Comparison of ENCODE assay signal across 8 mouse cellular contexts in the genomic region with DNA sequence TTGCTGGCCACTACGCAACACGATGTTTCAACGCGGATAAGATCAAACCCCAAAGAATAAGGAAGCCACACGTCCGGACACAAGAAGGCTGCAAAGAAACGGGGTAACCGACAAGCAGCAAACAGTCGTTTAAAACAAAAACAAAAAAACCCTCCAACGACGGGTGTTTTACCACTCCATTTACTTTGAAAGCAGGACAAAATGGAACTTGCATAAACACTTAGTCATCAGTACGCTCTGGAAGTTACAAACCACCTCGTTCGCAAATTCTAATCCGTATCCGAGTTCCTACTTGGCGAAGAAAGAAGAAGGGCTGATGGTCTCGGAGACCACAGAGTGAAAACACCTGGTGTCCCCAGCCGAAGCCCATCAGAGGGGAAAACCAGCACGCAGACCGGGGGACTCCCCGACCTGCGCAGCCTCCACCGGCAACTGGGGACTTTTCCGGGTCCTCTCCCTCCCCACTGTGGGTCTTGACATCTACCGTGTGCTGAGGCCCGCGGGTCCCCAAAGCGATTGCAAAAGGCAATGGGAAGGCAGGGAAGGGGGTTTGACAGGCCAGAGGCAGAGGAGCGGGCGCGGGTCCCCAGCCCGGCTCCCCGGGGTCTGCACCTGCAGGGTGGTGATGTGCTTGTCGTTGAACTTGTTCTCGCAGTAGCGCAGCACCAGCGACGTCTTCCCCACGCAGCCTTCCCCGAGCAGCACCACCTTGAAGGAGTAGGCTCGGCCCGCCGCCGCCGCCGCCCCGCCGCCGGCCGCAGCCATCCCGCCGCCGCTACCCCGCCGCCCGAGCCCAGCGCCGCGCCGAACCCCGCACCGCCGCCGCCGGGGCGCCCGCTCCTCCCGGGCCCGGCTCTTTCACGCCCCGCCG. TPM values are rescaled to one million over a fixed set of nuclear protein-coding genes. Genes with fewer than 3 reads are reported as not detected.
DNase-seq lines count a peak whose midpoint lies in the region; ATAC-seq and TF ChIP-seq lines count a peak whose summit lies in the region.

No protein-coding gene starts in this region.

- DNase-seq in gastrocnemius, adult 18-20 months (ENCODE audit: low spot score): peak; percentile 23
- DNase-seq in gastrocnemius, postnatal 10 days: no peak
- peak; percentile 32 for DNase-seq in MEL-GATA-1-ER (ENCODE audit: extremely low read depth, low read depth)
- peak; percentile 57 for DNase-seq in embryonic facial prominence, embryonic 10.5 days (ENCODE audit: low spot score)
- DNase-seq in heart, postnatal 0 days (ENCODE audit: low spot score): peak; percentile 31
- peak; percentile 57 for DNase-seq in limb, embryonic 11.5 days (ENCODE audit: low spot score)
- no peak for DNase-seq in midbrain, embryonic 10.5 days (ENCODE audit: low spot score)

- H3K4me3 ChIP-seq in embryonic facial prominence, embryonic 10.5 days: peak overlapping the region; percentile 92
- H3K4me3 ChIP-seq in heart, postnatal 0 days (ENCODE audit: low read depth, low read length): peak overlapping the region; percentile 90
- peak overlapping the region; percentile 79 for H3K4me3 ChIP-seq in limb, embryonic 11.5 days (ENCODE audit: low read depth, low read length)
- peak overlapping the region; percentile 94 for H3K4me3 ChIP-seq in midbrain, embryonic 10.5 days
- H3K4me3 ChIP-seq in stomach, embryonic 16.5 days (replicated peaks; ENCODE audit: low read length): peak overlapping the region; percentile 82

- no peaks in the 10 kb centered on the region for H3K27me3 ChIP-seq in embryonic facial prominence, embryonic 10.5 days (replicated peaks; ENCODE audit: low read depth, poor library complexity, severe bottlenecking)
- no peaks in the 10 kb centered on the region for H3K27me3 ChIP-seq in heart, postnatal 0 days (ENCODE audit: control insufficient read depth, insufficient read depth, low read length)
- no peaks in the 10 kb centered on the region for H3K27me3 ChIP-seq in limb, embryonic 11.5 days (ENCODE audit: control insufficient read depth, insufficient read depth, low read length)
- H3K27me3 ChIP-seq in midbrain, embryonic 10.5 days (ENCODE audit: low read depth, poor library complexity, severe bottlenecking): no peaks in the 10 kb centered on the region
- H3K27me3 ChIP-seq in stomach, embryonic 16.5 days (ENCODE audit: control insufficient read depth, insufficient read depth, low read length): no peaks in the 10 kb centered on the region

- ATAC-seq in heart, postnatal 0 days (ENCODE audit: insufficient read depth, low read depth): peak; percentile 28
- ATAC-seq in limb, embryonic 11.5 days (ENCODE audit: insufficient number of reproducible peaks, low FRiP score, low TSS enrichment, low read depth): peak; percentile 45
- ATAC-seq in stomach, embryonic 16.5 days (ENCODE audit: insufficient read depth, low FRiP score): peak; percentile 69

- H3K4me1 ChIP-seq in embryonic facial prominence, embryonic 10.5 days: peaks cover 33% of the 10 kb centered on the region
- H3K4me1 ChIP-seq in heart, postnatal 0 days (ENCODE audit: control insufficient read depth, insufficient read depth): peaks cover 37% of the 10 kb centered on the region
- H3K4me1 ChIP-seq in limb, embryonic 11.5 days (ENCODE audit: control insufficient read depth, insufficient read depth, low read length): no peaks in the 10 kb centered on the region
- H3K4me1 ChIP-seq in midbrain, embryonic 10.5 days: peaks cover 37% of the 10 kb centered on the region
- peaks cover 20% of the 10 kb centered on the region for H3K4me1 ChIP-seq in stomach, embryonic 16.5 days (ENCODE audit: control insufficient read depth, insufficient read depth, low read length)

- TF ChIP-seq CTCF in heart, postnatal 0 days (IDR thresholded peaks at IDR 0.05; ENCODE audit: low read depth): no peak

- H3K9me3 ChIP-seq in embryonic facial prominence, embryonic 10.5 days: no peaks in the 10 kb centered on the region
- H3K9me3 ChIP-seq in heart, postnatal 0 days (replicated peaks; ENCODE audit: control insufficient read depth, low read length): no peaks in the 10 kb centered on the region
- H3K9me3 ChIP-seq in limb, embryonic 11.5 days (ENCODE audit: control insufficient read depth, low read length): no peaks in the 10 kb centered on the region
- H3K9me3 ChIP-seq in midbrain, embryonic 10.5 days (replicated peaks): no peaks in the 10 kb centered on the region
- H3K9me3 ChIP-seq in stomach, embryonic 16.5 days (replicated peaks; ENCODE audit: control insufficient read depth, low read length): no peaks in the 10 kb centered on the region

- WGBS in embryonic facial prominence, embryonic 10.5 days: 2% methylated on average over 73 of the region's 73 CpGs
- under 1% methylated on average over 55 of the region's 73 CpGs for WGBS in heart, postnatal 0 days
- whole genome bisulfite sequencing in limb, embryonic 11.5 days: 3% methylated on average over 39 of the region's 73 CpGs
- WGBS in midbrain, embryonic 10.5 days: 2% methylated on average over 71 of the region's 73 CpGs
- WGBS in stomach, embryonic 16.5 days: under 1% methylated on average over 58 of the region's 73 CpGs

- peak overlapping the region; percentile 95 for H3K27ac ChIP-seq in embryonic facial prominence, embryonic 10.5 days (replicated peaks)
- peak overlapping the region; percentile 98 for H3K27ac ChIP-seq in heart, postnatal 0 days (ENCODE audit: low read depth)
- H3K27ac ChIP-seq in limb, embryonic 11.5 days (replicated peaks; ENCODE audit: low read depth, low read length): no peak overlapping the region; the same call in 1 of the 2 replicates
- H3K27ac ChIP-seq in midbrain, embryonic 10.5 days (replicated peaks): peak overlapping the region; percentile 93
- peak overlapping the region; percentile 93 for H3K27ac ChIP-seq in stomach, embryonic 16.5 days (ENCODE audit: low read length)

- H3K9ac ChIP-seq in heart, postnatal 0 days (replicated peaks; ENCODE audit: low read depth, low read length): peak overlapping the region; percentile 98
- peak overlapping the region; percentile 86 for H3K9ac ChIP-seq in limb, embryonic 11.5 days (ENCODE audit: low read length)
- peak overlapping the region; percentile 94 for H3K9ac ChIP-seq in stomach, embryonic 16.5 days (ENCODE audit: low read length)

- peak overlapping the region; percentile 77 for H3K4me2 ChIP-seq in heart, postnatal 0 days (ENCODE audit: low read depth, low read length)
- peak overlapping the region; percentile 86 for H3K4me2 ChIP-seq in limb, embryonic 11.5 days (ENCODE audit: low read depth, severe bottlenecking)
- peak overlapping the region; percentile 78 for H3K4me2 ChIP-seq in stomach, embryonic 16.5 days (ENCODE audit: low read depth, low read length)

- TF ChIP-seq EP300 in heart, postnatal 0 days (IDR thresholded peaks at IDR 0.05; ENCODE audit: low read depth): no peak

- no peaks in the 10 kb centered on the region for H3K36me3 ChIP-seq in embryonic facial prominence, embryonic 10.5 days (replicated peaks)
- H3K36me3 ChIP-seq in heart, postnatal 0 days (replicated peaks; ENCODE audit: control insufficient read depth, insufficient read depth, low read length): no peaks in the 10 kb centered on the region
- no peaks in the 10 kb centered on the region for H3K36me3 ChIP-seq in limb, embryonic 11.5 days (ENCODE audit: control insufficient read depth, insufficient read depth, low read length)
- H3K36me3 ChIP-seq in midbrain, embryonic 10.5 days: no peaks in the 10 kb centered on the region
- H3K36me3 ChIP-seq in stomach, embryonic 16.5 days (ENCODE audit: control insufficient read depth, insufficient read depth, low read length): no peaks in the 10 kb centered on the region

RNA-seq across cellular contexts. Expression of gene Rab21, which starts 0.6 kb away (rescaled TPM):
- total RNA-seq in gastrocnemius, adult 18-20 months (2021): 10 to 100 TPM; 56.4 to 62.2 TPM
- 10 to 100 TPM; 30.1 to 31.4 TPM for total RNA-seq in gastrocnemius, postnatal 10 days (2021)
- 2.6 and 2.9 TPM in 2 replicates for polyA plus RNA-seq in embryonic facial prominence, embryonic 10.5 days (2016; fragmentation: Nextera tagmentation; extraction: Ambion mirVana)
- 42.0 and 45.2 TPM in 2 replicates for total RNA-seq in heart, postnatal 0 days (2014; rRNA removed; ENCODE audit: low replicate concordance)
- 7.2 and 7.7 TPM in 2 replicates for polyA plus RNA-seq in heart, postnatal 0 days (2015; fragmentation: Nextera tagmentation; extraction: Ambion mirVana)
- polyA plus RNA-seq in limb, embryonic 11.5 days (2014; fragmentation: Nextera tagmentation; extraction: Ambion mirVana): 6.6 and 12.0 TPM in 2 replicates
- polyA plus RNA-seq in midbrain, embryonic 10.5 days (2016; fragmentation: Nextera tagmentation; extraction: Ambion mirVana): 3.1 and 3.3 TPM in 2 replicates
- 3.6 and 4.2 TPM in 2 replicates for polyA plus RNA-seq in stomach, embryonic 16.5 days (2015; fragmentation: Nextera tagmentation; extraction: Ambion mirVana)

RNA-seq across cellular contexts. Expression of gene Tmem19, which starts 47.5 kb away (rescaled TPM):
- total RNA-seq in gastrocnemius, adult 18-20 months (2021): 10 to 100 TPM; 13.7 to 18.3 TPM
- 10 to 100 TPM; 12.3 to 12.7 TPM for total RNA-seq in gastrocnemius, postnatal 10 days (2021)
- 26.1 and 27.9 TPM in 2 replicates for polyA plus RNA-seq in embryonic facial prominence, embryonic 10.5 days (2016; fragmentation: Nextera tagmentation; extraction: Ambion mirVana)
- total RNA-seq in heart, postnatal 0 days (2014; rRNA removed; ENCODE audit: low replicate concordance): 6.0 and 17.2 TPM in 2 replicates
- polyA plus RNA-seq in heart, postnatal 0 days (2015; fragmentation: Nextera tagmentation; extraction: Ambion mirVana): 21.3 and 21.6 TPM in 2 replicates
- 25.8 and 28.2 TPM in 2 replicates for polyA plus RNA-seq in limb, embryonic 11.5 days (2014; fragmentation: Nextera tagmentation; extraction: Ambion mirVana)
- polyA plus RNA-seq in midbrain, embryonic 10.5 days (2016; fragmentation: Nextera tagmentation; extraction: Ambion mirVana): 30.4 and 35.2 TPM in 2 replicates
- polyA plus RNA-seq in stomach, embryonic 16.5 days (2015; fragmentation: Nextera tagmentation; extraction: Ambion mirVana): 28.5 and 33.7 TPM in 2 replicates

Comparison
In these comparisons a context has a peak if more than half of its experiments do, and no peak if none do; other contexts are left out.
1. DNase-seq: peak in gastrocnemius, adult 18-20 months (single experiment), MEL-GATA-1-ER (single experiment), embryonic facial prominence, embryonic 10.5 days (single experiment), heart, postnatal 0 days (single experiment) and limb, embryonic 11.5 days (single experiment); none in gastrocnemius, postnatal 10 days (single experiment) and midbrain, embryonic 10.5 days (single experiment).
2. Peak in every context shown above with its lines, with median percentiles within 50 percentile points of each other: H3K4me3 ChIP-seq, ATAC-seq, H3K4me2 ChIP-seq and H3K9ac ChIP-seq.